Mouse (Mus musculus) hindbrain, embryonic 15.5 days (tissue): Measurements from ENCODE around the gene Tpt1. TPM values are rescaled to one million over a fixed set of nuclear protein-coding genes. Genes with fewer than 3 reads are reported as not detected.
"Not testable (repeated sequence)": the region's sequence is repeated elsewhere in the genome, so short reads cannot be mapped to it uniquely, and the experiment has no call there.

ENCODE experiments used
- ATAC-seq: fragments of 200-750 bp; cut with Nextera tagmentation; 2 replicates; pipeline ENCODE4 v1.8.0; 2017; ENCODE audit warnings: low read depth, moderate number of reproducible peaks, moderate TSS enrichment; ENCODE audit not compliant: low FRiP score
- H3K27ac ChIP-seq: fragments of 300-500 bp; sonication (generic); replicated peaks from 2 replicates; pipeline ENCODE4 v1.5.1; 2015; ENCODE audit warnings: mild to moderate bottlenecking, inconsistent platforms
- H3K27me3 ChIP-seq: fragments of 300-500 bp; sonication (generic); 2 replicates; pipeline ENCODE4 v1.6.1; 2015; ENCODE audit warnings: control low read depth, inconsistent platforms
- H3K36me3 ChIP-seq: fragments of 300-500 bp; sonication (generic); 2 replicates; pipeline ENCODE4 v1.6.1; 2015; ENCODE audit warnings: control low read depth, inconsistent platforms
- H3K4me1 ChIP-seq: fragments of 300-500 bp; sonication (generic); replicated peaks from 2 replicates; pipeline ENCODE4 v1.6.1; 2015; ENCODE audit warnings: control low read depth, inconsistent platforms
- H3K4me2 ChIP-seq: fragments of 300-500 bp; sonication (generic); 2 replicates; pipeline ENCODE4 v1.6.1; 2015; ENCODE audit warnings: moderate library complexity, mild to moderate bottlenecking, inconsistent platforms
- H3K4me3 ChIP-seq: fragments of 300-500 bp; sonication (generic); 2 replicates; pipeline ENCODE4 v1.5.1; 2015; ENCODE audit warnings: mild to moderate bottlenecking, inconsistent platforms
- H3K9ac ChIP-seq: fragments of 300-500 bp; sonication (generic); 2 replicates; pipeline ENCODE4 v1.6.1; 2015; ENCODE audit warnings: inconsistent platforms
- H3K9me3 ChIP-seq: fragments of 300-500 bp; sonication (generic); 2 replicates; pipeline ENCODE4 v1.6.1; 2016; ENCODE audit warnings: control low read depth, inconsistent platforms
- WGBS: fragments of 180-500 bp; shearing (Covaris S2); methylation state at CpG from one replicate; pipeline ENCODE4 v1.1.7; 2015; 5-methylcytosine and 5-hydroxymethylcytosine counted together
- polyA plus RNA-seq: library from polyadenylated mRNA; unstranded; fragments of >200 nt; fragmentation: Nextera tagmentation; extraction: Ambion mirVana; gene quantifications from 2 replicates; pipeline ENCODE4 v1.2.1, GENCODE M21; 2015

Gene Tpt1
- polyA plus RNA-seq, 1 experiment from 2014 or later: 665 TPM

GRCm38 (mm10) chr14:75829817-75830216, 15.1 kb upstream of the Tpt1 start:
- WGBS: 62% methylated on average over 14 of the region's 14 CpGs
- not testable (repeated sequence) for ATAC-seq, H3K9me3 ChIP-seq, H3K9ac ChIP-seq, H3K27ac ChIP-seq, H3K27me3 ChIP-seq, H3K4me3 ChIP-seq, H3K36me3 ChIP-seq
- Histone ChIP-seq H3K4me2 (peak overlapping the region; percentile 77), H3K4me1 (peaks cover 32% of the 10 kb centered on the region)

DNA sequence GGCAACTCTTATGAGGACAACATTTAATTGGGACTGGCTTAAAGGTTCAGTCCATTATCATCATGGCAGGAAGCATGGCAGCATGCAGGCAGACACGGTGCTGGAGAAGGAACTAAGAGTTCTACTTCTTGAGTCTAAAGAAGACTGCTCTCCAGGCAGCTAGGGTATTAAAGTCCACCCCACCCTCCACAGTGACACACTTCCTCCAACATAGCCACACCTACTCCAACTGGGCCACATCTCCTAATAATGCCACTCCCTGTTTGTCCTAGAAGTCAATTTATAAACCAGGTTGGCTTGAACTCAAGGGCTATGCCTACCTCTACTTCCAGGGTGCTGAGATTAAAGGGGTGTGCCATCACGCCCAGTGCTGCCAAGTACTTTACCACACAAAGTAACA, 12.9 kb upstream of the Tpt1 start:
- no peak overlapping the region for H3K4me2 ChIP-seq
- WGBS: 93% methylated on average over 2 of the region's 2 CpGs
- no peak overlapping the region for H3K27ac ChIP-seq
- no peaks in the 10 kb centered on the region for H3K36me3 ChIP-seq
- no peak overlapping the region for H3K9ac ChIP-seq
- H3K9me3 ChIP-seq: no peaks in the 10 kb centered on the region
- no peak overlapping the region for H3K4me3 ChIP-seq
- H3K27me3 ChIP-seq: peaks cover 4% of the 10 kb centered on the region; the same call in 1 of the 2 replicates
- no peak for ATAC-seq
- H3K4me1 ChIP-seq: peaks cover 40% of the 10 kb centered on the region

DNA sequence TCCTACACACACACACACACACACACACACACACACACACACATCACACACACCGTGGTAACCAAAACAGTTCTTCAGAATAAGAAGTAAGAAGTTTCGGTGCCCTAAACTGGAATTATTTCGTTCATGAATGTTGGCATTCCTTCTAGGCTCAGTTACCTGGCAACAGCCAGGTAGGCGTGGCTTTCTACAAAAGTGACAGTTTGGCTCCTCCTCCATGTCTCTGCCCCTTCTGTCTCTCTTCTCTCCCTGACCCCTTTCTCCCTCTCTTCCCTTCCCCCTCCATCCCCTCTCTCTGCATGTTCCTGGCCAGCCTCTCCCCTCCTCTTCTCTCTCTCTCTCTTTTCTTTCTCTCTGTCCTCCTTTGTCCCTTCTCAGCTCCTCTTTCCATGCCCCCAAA, 11.9 kb upstream of the Tpt1 start:
- Histone ChIP-seq H3K9ac (no peak overlapping the region), H3K4me2 (peak overlapping the region; percentile 94), H3K4me1 (peaks cover 40% of the 10 kb centered on the region), H3K9me3 (no peaks in the 10 kb centered on the region), H3K27me3 (peaks cover 4% of the 10 kb centered on the region; the same call in 1 of the 2 replicates), H3K27ac (no peak overlapping the region), H3K36me3 (no peaks in the 10 kb centered on the region), H3K4me3 (no peak overlapping the region)
- 24% methylated on average over 4 of the region's 4 CpGs for WGBS
- no peak for ATAC-seq

DNA sequence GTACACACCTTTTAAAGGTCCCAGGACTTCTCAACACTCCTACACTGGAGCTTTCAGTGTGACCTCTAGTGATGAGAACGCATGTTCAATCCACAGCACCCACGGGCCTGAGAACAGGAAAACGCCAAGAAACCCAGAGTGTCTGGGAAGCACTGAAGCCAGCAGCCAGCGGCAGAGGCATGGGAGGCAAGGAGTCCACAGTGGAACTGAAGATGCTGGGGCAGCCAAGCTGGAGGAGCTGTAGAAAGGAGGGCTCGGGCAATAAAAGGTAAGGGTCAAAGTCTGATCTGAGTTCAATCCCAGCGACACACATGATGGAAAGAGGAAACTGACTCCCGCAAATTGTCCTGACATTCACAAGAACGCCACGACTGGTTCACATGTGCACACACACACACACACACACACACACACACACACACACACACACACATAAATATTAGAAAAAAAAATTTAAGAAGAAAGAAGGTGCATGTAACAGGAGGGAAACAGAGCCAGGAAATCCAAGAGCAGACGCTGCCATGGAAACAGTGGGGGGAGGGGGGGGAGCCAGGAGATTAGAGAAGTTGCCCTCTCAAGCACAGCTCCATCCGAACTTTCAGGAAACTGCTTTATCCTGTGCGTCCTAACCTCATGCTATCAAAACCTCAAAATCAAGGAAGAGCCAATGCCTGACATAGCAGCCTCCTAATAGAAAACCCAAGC, 11.2 kb upstream of the Tpt1 start:
- ATAC-seq: peak; percentile 1; the same call in 1 of the 2 replicates
- H3K27ac ChIP-seq: peak overlapping the region; percentile 76
- no peaks in the 10 kb centered on the region for H3K9me3 ChIP-seq
- H3K9ac ChIP-seq: 0 out of 2 replicates have a peak overlapping the region, but pooled peaks have one; percentile 26
- H3K4me1 ChIP-seq: peaks cover 34% of the 10 kb centered on the region
- H3K4me2 ChIP-seq: peak overlapping the region; percentile 94
- H3K4me3 ChIP-seq: peak overlapping the region; percentile 42
- no peaks in the 10 kb centered on the region for H3K27me3 ChIP-seq
- WGBS: 5% methylated on average over 12 of the region's 12 CpGs
- no peaks in the 10 kb centered on the region for H3K36me3 ChIP-seq

DNA sequence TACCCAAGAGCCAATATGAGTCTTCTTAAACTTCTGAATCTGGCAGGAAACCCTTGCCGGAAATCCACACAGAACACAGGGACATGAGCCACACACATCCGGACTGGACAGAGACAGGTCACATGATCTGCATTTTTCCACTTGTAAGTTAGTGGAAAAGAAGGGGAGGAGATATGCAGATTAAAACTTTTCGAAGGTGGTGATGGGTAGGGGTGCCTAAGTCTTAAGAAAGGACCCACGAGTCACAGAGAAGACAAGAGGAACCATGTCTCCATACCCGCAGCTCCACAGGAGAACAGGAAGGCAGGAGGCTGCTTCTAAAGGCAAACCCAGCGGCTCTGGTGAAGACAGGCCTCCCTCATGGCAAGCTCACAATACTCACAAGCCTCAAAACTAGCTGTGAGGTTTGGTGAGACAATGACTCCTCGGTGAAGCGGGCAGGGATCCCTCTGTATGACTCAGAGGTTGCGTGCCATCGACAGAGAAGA, 10.6 kb upstream of the Tpt1 start:
- no peaks in the 10 kb centered on the region for H3K27me3 ChIP-seq
- ATAC-seq: peak; percentile 85
- H3K9ac ChIP-seq: peak overlapping the region; percentile 53
- H3K9me3 ChIP-seq: no peaks in the 10 kb centered on the region
- H3K4me1 ChIP-seq: peaks cover 28% of the 10 kb centered on the region
- 1% methylated on average over 10 of the region's 10 CpGs for WGBS
- H3K4me3 ChIP-seq: peak overlapping the region; percentile 42
- peak overlapping the region; percentile 76 for H3K27ac ChIP-seq
- H3K4me2 ChIP-seq: peak overlapping the region; percentile 94
- H3K36me3 ChIP-seq: no peaks in the 10 kb centered on the region

GRCm38 (mm10) chr14:75834739-75835381, 10.0 kb upstream of the Tpt1 start:
- Histone ChIP-seq H3K4me2 (peak overlapping the region; percentile 94), H3K4me3 (peak overlapping the region; percentile 42), H3K9me3 (no peaks in the 10 kb centered on the region), H3K9ac (peak overlapping the region; percentile 53), H3K27ac (peak overlapping the region; percentile 76), H3K4me1 (peaks cover 27% of the 10 kb centered on the region), H3K27me3 (no peaks in the 10 kb centered on the region), H3K36me3 (no peaks in the 10 kb centered on the region)
- WGBS: under 1% methylated on average over 16 of the region's 16 CpGs
- ATAC-seq: peak; percentile 27

GRCm38 (mm10) chr14:75836579-75836978, 8.3 kb upstream of the Tpt1 start:
- ATAC-seq: no peak

DNA sequence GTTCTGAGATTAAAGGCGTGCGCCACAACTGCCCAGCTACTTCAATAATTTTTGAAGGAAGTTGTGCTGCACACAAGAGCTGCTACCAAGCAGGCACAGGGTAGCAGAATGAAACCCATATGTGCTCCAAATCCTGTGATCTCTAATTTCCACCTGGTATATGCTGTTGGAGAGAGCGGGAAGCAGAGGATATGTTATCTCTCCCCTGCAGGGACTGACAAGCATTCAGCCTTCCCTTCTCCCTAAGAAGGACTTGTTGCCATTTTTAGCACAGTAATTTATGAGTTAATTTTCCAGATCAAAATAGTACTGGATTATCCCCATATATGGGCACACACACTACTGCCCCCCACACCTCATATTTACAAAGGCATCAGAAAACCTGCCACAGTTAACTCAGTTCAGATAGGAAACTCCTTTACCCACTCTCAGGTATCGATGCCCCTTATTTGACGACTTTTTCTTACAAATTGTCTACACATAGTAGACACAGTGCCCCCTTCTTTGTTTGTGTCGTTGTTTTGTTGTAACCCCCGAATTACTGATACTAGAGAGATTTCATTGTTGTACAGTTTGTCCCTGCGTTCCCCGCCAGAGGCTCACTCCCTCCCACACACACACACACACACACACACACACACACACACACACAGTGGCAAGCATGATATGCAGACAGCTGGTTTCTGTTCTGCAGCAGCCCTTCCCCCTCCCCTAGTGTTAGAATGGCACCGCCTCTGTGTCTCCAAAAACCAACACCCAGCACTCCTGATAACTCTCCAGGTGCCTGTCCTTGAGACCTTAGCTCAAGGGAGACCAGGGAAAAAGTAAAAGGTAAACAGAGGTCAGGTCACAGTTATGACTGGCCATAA, 7.6 kb upstream of the Tpt1 start:
- Histone ChIP-seq H3K9me3 (no peaks in the 10 kb centered on the region), H3K27ac (no peak overlapping the region), H3K36me3 (no peaks in the 10 kb centered on the region), H3K4me1 (peaks cover 27% of the 10 kb centered on the region), H3K4me3 (no peak overlapping the region), H3K27me3 (no peaks in the 10 kb centered on the region), H3K9ac (no peak overlapping the region), H3K4me2 (no peak overlapping the region)
- no peak for ATAC-seq
- WGBS: 76% methylated on average over 10 of the region's 10 CpGs

More at GRCm38 (mm10) chr14:75836579-75836978, 8.3 kb upstream of the Tpt1 start:
- Histone ChIP-seq H3K4me1 (peaks cover 27% of the 10 kb centered on the region), H3K4me2 (no peak overlapping the region), H3K27ac (no peak overlapping the region), H3K4me3 (no peak overlapping the region), H3K36me3 (no peaks in the 10 kb centered on the region), H3K27me3 (no peaks in the 10 kb centered on the region), H3K9me3 (no peaks in the 10 kb centered on the region), H3K9ac (no peak overlapping the region)
- WGBS: 96% methylated on average over 3 of the region's 3 CpGs

DNA sequence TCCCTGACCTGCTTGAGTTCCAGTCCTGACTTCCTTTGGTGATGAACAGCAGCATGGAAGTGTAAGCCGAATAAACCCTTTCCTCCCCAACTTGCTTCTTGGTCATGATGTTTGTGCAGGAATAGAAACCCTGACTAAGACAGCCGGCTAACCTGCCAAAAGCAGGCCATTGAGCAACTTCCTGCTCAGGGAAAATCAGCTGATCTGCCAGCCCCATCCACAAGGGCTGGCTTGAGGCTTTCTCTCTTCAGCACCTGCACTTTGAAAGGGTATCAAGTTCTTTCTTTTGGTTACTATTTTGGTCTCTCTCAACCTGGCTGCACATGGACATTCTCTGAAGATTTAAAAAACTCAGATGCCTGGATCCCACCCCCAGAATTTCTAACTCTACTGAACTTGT, 3.1 kb upstream of the Tpt1 start:
- WGBS: 83% methylated on average over 2 of the region's 2 CpGs
- not testable (repeated sequence) for H3K27me3 ChIP-seq, H3K4me3 ChIP-seq, H3K27ac ChIP-seq, ATAC-seq, H3K36me3 ChIP-seq, H3K9ac ChIP-seq, H3K9me3 ChIP-seq, H3K4me2 ChIP-seq
- peaks cover 11% of the 10 kb centered on the region for H3K4me1 ChIP-seq

- H3K9me3 ChIP-seq: no peaks in the 10 kb centered on the region
- peaks cover 28% of the 10 kb centered on the region for H3K4me1 ChIP-seq
- 6% methylated on average over 14 of the region's 14 CpGs for WGBS
- H3K9ac ChIP-seq: peak overlapping the region; percentile 84
- peak overlapping the region; percentile 97 for H3K27ac ChIP-seq
- ATAC-seq: no peak
- peak overlapping the region; percentile 60 for H3K4me2 ChIP-seq
- peaks cover 24% of the 10 kb centered on the region for H3K36me3 ChIP-seq
- peak overlapping the region; percentile 66 for H3K4me3 ChIP-seq
- H3K27me3 ChIP-seq: no peaks in the 10 kb centered on the region
Observed at GRCm38 (mm10) chr14:75844111-75844695, 690 bp upstream of the Tpt1 start.

GRCm38 (mm10) chr14:75845698-75846115, 814 bp downstream of the Tpt1 start:
- no peaks in the 10 kb centered on the region for H3K27me3 ChIP-seq
- peak overlapping the region; percentile 66 for H3K4me3 ChIP-seq
- H3K4me1 ChIP-seq: peaks cover 28% of the 10 kb centered on the region
- H3K27ac ChIP-seq: peak overlapping the region; percentile 97
- WGBS: 0% methylated on average over 40 of the region's 40 CpGs
- peak overlapping the region; percentile 61 for H3K4me2 ChIP-seq
- H3K9me3 ChIP-seq: no peaks in the 10 kb centered on the region
- H3K36me3 ChIP-seq: peaks cover 36% of the 10 kb centered on the region
- peak; percentile 65 for ATAC-seq
- peak overlapping the region; percentile 84 for H3K9ac ChIP-seq
